Mouse (Mus musculus) forebrain, embryonic 16.5 days (tissue): ENCODE data around the gene Fhdc1. TPM values are rescaled to one million over a fixed set of nuclear protein-coding genes. Genes with fewer than 3 reads are reported as not detected.

ENCODE experiments used
- ATAC-seq: fragments of 200-750 bp; cut with Nextera tagmentation; 2 replicates; pipeline ENCODE4 v1.8.0; 2017; ENCODE audit warnings: mild to moderate bottlenecking, moderate library complexity
- H3K27ac ChIP-seq: fragments of 300-500 bp; sonication (generic); 2 replicates; pipeline ENCODE4 v1.5.1; 2014; ENCODE audit warnings: low read length, control low read depth
- H3K27me3 ChIP-seq: fragments of 300-500 bp; sonication (generic); replicated peaks from 2 replicates; pipeline ENCODE4 v1.6.1; 2014; ENCODE audit warnings: low read length; ENCODE audit not compliant: control insufficient read depth, insufficient read depth
- H3K36me3 ChIP-seq: fragments of 300-500 bp; sonication (generic); 2 replicates; pipeline ENCODE4 v1.6.1; 2014; ENCODE audit not compliant: control insufficient read depth, insufficient read depth
- H3K4me1 ChIP-seq: fragments of 300-500 bp; sonication (generic); replicated peaks from 2 replicates; pipeline ENCODE4 v1.6.1; 2014; ENCODE audit warnings: low read length; ENCODE audit not compliant: control insufficient read depth, insufficient read depth
- H3K4me2 ChIP-seq: fragments of 300-500 bp; sonication (generic); 2 replicates; pipeline ENCODE4 v1.6.1; 2014; ENCODE audit warnings: mild to moderate bottlenecking, low read length, control low read depth
- H3K4me3 ChIP-seq: fragments of 300-500 bp; sonication (generic); replicated peaks from 2 replicates; pipeline ENCODE4 v1.5.1; 2014; ENCODE audit warnings: mild to moderate bottlenecking, low read length, control low read depth
- H3K9ac ChIP-seq: fragments of 300-500 bp; sonication (generic); replicated peaks from 2 replicates; pipeline ENCODE4 v1.6.1; 2014; ENCODE audit warnings: low read depth, low read length, control low read depth
- H3K9me3 ChIP-seq: fragments of 300-500 bp; sonication (generic); 2 replicates; pipeline ENCODE4 v1.6.1; 2016; ENCODE audit warnings: low read length; ENCODE audit not compliant: control insufficient read depth
- WGBS: fragments of 180-500 bp; shearing (Covaris S2); extraction: QIAGEN DNeasy Blood & Tissue Kit; methylation state at CpG from one replicate; pipeline ENCODE4 v1.1.7; 2014; 5-methylcytosine and 5-hydroxymethylcytosine counted together
- polyA plus RNA-seq: library from polyadenylated mRNA; unstranded; fragments of >200 nt; fragmentation: Nextera tagmentation; extraction: Ambion mirVana; gene quantifications from 2 replicates; pipeline ENCODE4 v1.2.1, GENCODE M21; 2015

Gene Fhdc1
- polyA plus RNA-seq, 1 experiment from 2014 or later: 1.8 TPM

- Histone ChIP-seq H3K36me3 (no peaks in the 10 kb centered on the region), H3K4me3 (no peak overlapping the region), H3K9me3 (no peaks in the 10 kb centered on the region), H3K9ac (no peak overlapping the region), H3K27me3 (no peaks in the 10 kb centered on the region), H3K4me2 (no peak overlapping the region), H3K27ac (no peak overlapping the region), H3K4me1 (no peaks in the 10 kb centered on the region)
- WGBS: 89% methylated on average over 11 of the region's 11 CpGs
- ATAC-seq: no peak
These were observed 17.5 kb upstream of the Fhdc1 start for GRCm38 (mm10) chr3:84497718-84498117.

DNA sequence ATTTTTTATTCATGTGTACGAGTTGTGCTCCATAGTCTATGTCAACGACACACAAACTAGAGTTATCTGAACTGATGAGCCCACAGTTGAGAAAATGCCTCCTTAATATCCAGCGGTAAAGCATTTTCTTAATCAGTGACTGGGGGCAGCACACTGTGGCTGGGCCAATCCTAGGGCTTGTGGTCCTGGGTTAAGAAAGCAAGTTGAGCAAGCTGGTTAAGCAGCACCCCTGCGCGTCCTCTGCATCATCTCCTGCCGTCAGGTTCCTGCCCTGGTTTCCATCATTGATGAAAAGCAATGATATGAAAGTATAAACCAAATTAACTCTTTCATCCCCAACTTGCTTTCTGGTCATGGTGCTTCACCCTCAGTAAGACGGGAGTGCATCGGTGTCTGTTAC lies 12.4 kb upstream of the Fhdc1 start:
- H3K27me3 ChIP-seq: no peaks in the 10 kb centered on the region
- no peaks in the 10 kb centered on the region for H3K4me1 ChIP-seq
- no peak overlapping the region for H3K9ac ChIP-seq
- H3K27ac ChIP-seq: no peak overlapping the region
- no peaks in the 10 kb centered on the region for H3K36me3 ChIP-seq
- H3K9me3 ChIP-seq: no peaks in the 10 kb centered on the region
- H3K4me3 ChIP-seq: no peak overlapping the region
- no peak for ATAC-seq
- H3K4me2 ChIP-seq: no peak overlapping the region
- WGBS: 95% methylated on average over 8 of the region's 8 CpGs

DNA sequence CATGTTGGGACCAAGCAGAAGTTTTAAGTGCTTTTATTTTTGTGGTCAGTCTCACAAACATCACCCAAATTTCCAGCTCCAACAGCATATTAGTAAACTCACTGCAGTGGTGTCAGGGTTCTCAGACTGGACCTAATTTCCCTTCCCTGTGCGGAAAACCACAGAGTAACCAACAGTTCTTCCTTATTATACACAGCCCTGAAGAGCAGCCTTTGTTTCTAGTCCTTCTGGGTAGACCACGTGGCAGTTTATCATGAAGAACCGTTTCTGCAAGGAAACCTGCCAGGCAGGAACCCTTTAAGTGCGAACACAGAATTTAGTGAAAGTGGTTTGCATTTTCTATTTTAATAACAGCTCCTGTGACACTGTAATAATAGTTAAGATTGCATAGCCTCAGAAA lies 11.9 kb upstream of the Fhdc1 start:
- Histone ChIP-seq H3K36me3 (no peaks in the 10 kb centered on the region), H3K9ac (no peak overlapping the region), H3K4me1 (no peaks in the 10 kb centered on the region), H3K27me3 (no peaks in the 10 kb centered on the region), H3K9me3 (no peaks in the 10 kb centered on the region), H3K4me2 (no peak overlapping the region), H3K4me3 (no peak overlapping the region), H3K27ac (no peak overlapping the region)
- ATAC-seq: no peak
- 59% methylated on average over 4 of the region's 4 CpGs for WGBS

- Histone ChIP-seq H3K4me3 (no peak overlapping the region), H3K9me3 (no peaks in the 10 kb centered on the region), H3K36me3 (no peaks in the 10 kb centered on the region), H3K4me1 (no peaks in the 10 kb centered on the region), H3K9ac (no peak overlapping the region), H3K4me2 (no peak overlapping the region), H3K27ac (no peak overlapping the region), H3K27me3 (no peaks in the 10 kb centered on the region)
- 19% methylated on average over 6 of the region's 6 CpGs for WGBS
- no peak for ATAC-seq
These were observed 8.5 kb upstream of the Fhdc1 start for GRCm38 (mm10) chr3:84488716-84489115.

DNA sequence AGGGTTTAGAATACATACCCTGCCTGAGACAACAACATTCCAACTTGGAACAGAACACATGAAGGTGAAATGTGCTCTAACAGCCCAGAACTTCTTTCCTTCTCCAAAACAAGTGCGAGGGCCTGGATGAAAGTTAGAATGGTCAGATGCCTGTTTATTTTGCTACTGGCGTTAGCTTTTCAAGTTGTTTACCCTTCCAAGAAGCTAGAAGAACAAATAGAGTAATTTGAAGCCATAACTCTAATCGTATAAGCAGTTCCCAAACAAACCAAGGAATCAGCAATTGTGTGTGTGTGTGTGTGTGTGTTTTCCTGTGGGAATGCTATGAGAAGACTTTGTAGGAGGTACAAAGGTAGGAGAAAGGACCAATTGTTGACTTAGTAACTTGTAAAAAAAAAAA lies 4.7 kb upstream of the Fhdc1 start:
- H3K27ac ChIP-seq: no peak overlapping the region
- 85% methylated on average over 3 of the region's 3 CpGs for WGBS
- H3K4me2 ChIP-seq: no peak overlapping the region
- H3K4me1 ChIP-seq: peaks cover 9% of the 10 kb centered on the region
- no peaks in the 10 kb centered on the region for H3K36me3 ChIP-seq
- H3K27me3 ChIP-seq: peaks cover 7% of the 10 kb centered on the region
- ATAC-seq: no peak
- no peak overlapping the region for H3K4me3 ChIP-seq
- no peaks in the 10 kb centered on the region for H3K9me3 ChIP-seq
- H3K9ac ChIP-seq: no peak overlapping the region

- H3K4me1 ChIP-seq: peaks cover 15% of the 10 kb centered on the region
- no peak for ATAC-seq
- WGBS: 79% methylated on average over 4 of the region's 4 CpGs
These were observed 4.1 kb upstream of the Fhdc1 start for GRCm38 (mm10) chr3:84484333-84484732.

DNA sequence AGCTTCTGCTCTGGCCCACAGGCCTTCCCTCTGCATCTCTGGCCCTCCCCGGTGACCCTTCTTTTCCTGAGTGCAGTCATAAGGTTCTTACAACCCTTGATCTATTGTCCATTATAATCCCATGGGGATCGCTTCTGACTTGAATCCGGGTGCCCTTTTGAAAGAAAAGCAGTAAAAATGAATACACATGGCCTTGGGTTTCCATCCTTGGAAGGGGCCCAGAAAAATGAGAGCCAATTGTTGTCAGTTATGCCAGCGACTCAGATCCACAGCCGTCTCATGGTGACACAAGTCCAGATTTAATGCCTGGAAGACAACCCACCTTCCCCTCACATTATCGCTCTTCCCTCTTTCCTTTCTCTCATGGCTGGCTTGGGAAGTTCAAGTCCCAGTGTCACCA lies 1.9 kb upstream of the Fhdc1 start:
- no peak for ATAC-seq
- 78% methylated on average over 6 of the region's 6 CpGs for whole genome bisulfite sequencing
- H3K9ac ChIP-seq: no peak overlapping the region
- no peak overlapping the region for H3K27ac ChIP-seq
- no peak overlapping the region for H3K4me3 ChIP-seq
- peaks cover 25% of the 10 kb centered on the region for H3K27me3 ChIP-seq
- H3K9me3 ChIP-seq: no peaks in the 10 kb centered on the region
- no peaks in the 10 kb centered on the region for H3K36me3 ChIP-seq
- H3K4me1 ChIP-seq: peaks cover 23% of the 10 kb centered on the region
- H3K4me2 ChIP-seq: no peak overlapping the region

More at GRCm38 (mm10) chr3:84484333-84484732, 4.1 kb upstream of the Fhdc1 start:
- Histone ChIP-seq H3K4me2 (no peak overlapping the region), H3K27me3 (peaks cover 11% of the 10 kb centered on the region), H3K9me3 (no peaks in the 10 kb centered on the region), H3K9ac (no peak overlapping the region), H3K27ac (no peak overlapping the region), H3K4me3 (no peak overlapping the region), H3K36me3 (no peaks in the 10 kb centered on the region)

GRCm38 (mm10) chr3:84481104-84481503 lies 875 bp upstream of the Fhdc1 start:
- Histone ChIP-seq H3K9ac (no peak overlapping the region), H3K4me3 (peak overlapping the region; percentile 68), H3K27me3 (peaks cover 28% of the 10 kb centered on the region)

DNA sequence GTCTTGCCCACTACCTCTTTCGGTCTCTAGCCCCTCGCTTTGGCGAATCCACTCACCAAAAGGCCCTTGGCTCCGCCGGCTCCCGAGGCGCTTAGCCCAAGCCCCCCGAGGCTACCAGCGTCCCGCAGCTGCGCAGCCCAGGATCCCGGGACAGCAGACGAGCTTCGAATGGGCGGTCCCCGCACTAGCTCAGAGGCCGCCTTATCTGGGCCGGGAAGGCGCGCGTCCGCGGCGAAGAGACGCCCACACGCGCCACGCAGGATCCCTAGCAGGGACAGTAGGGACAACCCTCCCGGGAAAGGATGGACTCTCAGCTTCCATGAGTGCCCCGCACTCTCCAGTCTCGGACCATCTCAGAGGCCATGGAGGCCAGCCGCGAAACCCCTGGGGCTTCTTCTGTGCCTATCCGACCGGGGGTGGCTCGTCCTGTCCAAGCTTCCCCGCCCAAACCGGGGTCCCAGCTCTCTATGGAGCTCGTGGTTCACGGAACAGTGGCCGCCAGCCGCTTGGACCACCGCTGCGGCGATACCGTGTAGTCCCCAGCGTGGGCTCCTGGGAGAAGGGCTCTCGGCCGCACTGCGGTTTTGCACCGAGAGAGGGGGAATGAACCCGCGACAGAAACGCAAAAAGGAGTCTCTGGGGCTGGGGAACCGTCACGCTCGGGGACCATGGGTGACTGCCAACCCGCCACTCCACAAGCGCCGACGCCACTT lies 780 bp downstream of the Fhdc1 start:
- H3K9me3 ChIP-seq: no peaks in the 10 kb centered on the region
- WGBS: under 1% methylated on average over 61 of the region's 61 CpGs
- no peak overlapping the region for H3K27ac ChIP-seq
- H3K9ac ChIP-seq: peak overlapping the region; percentile 71
- H3K4me2 ChIP-seq: peak overlapping the region; percentile 99
- peak; percentile 60 for ATAC-seq
- no peaks in the 10 kb centered on the region for H3K36me3 ChIP-seq
- H3K27me3 ChIP-seq: peaks cover 28% of the 10 kb centered on the region
- peak overlapping the region; percentile 68 for H3K4me3 ChIP-seq
- H3K4me1 ChIP-seq: peaks cover 23% of the 10 kb centered on the region

More at GRCm38 (mm10) chr3:84481104-84481503, 875 bp upstream of the Fhdc1 start:
- no peaks in the 10 kb centered on the region for H3K36me3 ChIP-seq
- no peaks in the 10 kb centered on the region for H3K9me3 ChIP-seq
- peak overlapping the region; percentile 99 for H3K4me2 ChIP-seq
- H3K27ac ChIP-seq: no peak overlapping the region
- H3K4me1 ChIP-seq: peaks cover 23% of the 10 kb centered on the region
- no peak for ATAC-seq
- 3% methylated on average over 11 of the region's 11 CpGs for WGBS
